Mouse (Mus musculus): ENCODE measurements around the gene Sgsm2.
"Not testable (repeated sequence)": the region's sequence is repeated elsewhere in the genome, so short reads cannot be mapped to it uniquely, and the experiment has no call there.

- TF ChIP-seq POLR2A, CTCF (IDR thresholded peaks at IDR 0.05; ENCODE audit: extremely low read depth, insufficient read depth, low read length): not testable (repeated sequence)
Observed at GRCm38 (mm10) chr11:74811027-74811426, 85.8 kb downstream of the Sgsm2 start.
